Mouse (Mus musculus): ENCODE data around the gene Evi5l. TPM values are rescaled to one million over a fixed set of nuclear protein-coding genes. Genes with fewer than 3 reads are reported as not detected.

The Evi5l gene
- polyA plus RNA-seq, 1 experiment from 2014 or later, result 36.3 TPM

- Histone ChIP-seq H3K27ac (no peak overlapping the region), H3K4me1 (peaks cover 12% of the 10 kb centered on the region), H3K4me2 (peak overlapping the region; percentile 36), H3K4me3 (peak overlapping the region; percentile 6; the same call in 1 of the 2 replicates), H3K9ac (peak overlapping the region; percentile 51; the same call in 1 of the 2 replicates), H3K9me3 (0 out of 2 replicates have a peak, but pooled peaks cover 5% of the 10 kb centered on the region), H3K27me3 (peaks cover 44% of the 10 kb centered on the region), H3K36me3 (peaks cover 70% of the 10 kb centered on the region)
- WGBS, result 17% methylated on average over 44 of the region's 44 CpGs
- no peak for ATAC-seq (ENCODE audit: insufficient number of reproducible peaks, insufficient read depth, low FRiP score, low TSS enrichment, low read depth)
Measured at GRCm38 (mm10) chr8:4206182-4207015, 40.0 kb downstream of the Evi5l start.

- 0 out of 2 replicates have a peak overlapping the region, but pooled peaks have one; percentile 6 for H3K4me3 ChIP-seq
- H3K4me1 ChIP-seq, result peaks cover 12% of the 10 kb centered on the region
- peaks cover 69% of the 10 kb centered on the region for H3K36me3 ChIP-seq
- peaks cover 44% of the 10 kb centered on the region for H3K27me3 ChIP-seq
- H3K4me2 ChIP-seq, result no peak overlapping the region
- 0 out of 2 replicates have a peak, but pooled peaks cover 5% of the 10 kb centered on the region for H3K9me3 ChIP-seq
- 64% methylated on average over 2 of the region's 2 CpGs for WGBS
- H3K9ac ChIP-seq, result peak overlapping the region; percentile 51; the same call in 1 of the 2 replicates
- no peak overlapping the region for H3K27ac ChIP-seq
- no peak for ATAC-seq (ENCODE audit: insufficient number of reproducible peaks, insufficient read depth, low FRiP score, low TSS enrichment, low read depth)
Measured at GRCm38 (mm10) chr8:4207016-4207350, 40.6 kb downstream of the Evi5l start.

GRCm38 (mm10) chr8:4211097-4211496 lies 44.7 kb downstream of the Evi5l start:
- 0 out of 2 replicates have a peak, but pooled peaks cover 5% of the 10 kb centered on the region for H3K9me3 ChIP-seq
- H3K27me3 ChIP-seq, result peaks cover 40% of the 10 kb centered on the region
- H3K36me3 ChIP-seq, result peaks cover 29% of the 10 kb centered on the region
- H3K9ac ChIP-seq, result no peak overlapping the region
- H3K4me1 ChIP-seq, result peaks cover 31% of the 10 kb centered on the region
- ATAC-seq (ENCODE audit: insufficient number of reproducible peaks, insufficient read depth, low FRiP score, low TSS enrichment, low read depth), result no peak
- H3K4me2 ChIP-seq, result no peak overlapping the region
- no peak overlapping the region for H3K27ac ChIP-seq
- no peak overlapping the region for H3K4me3 ChIP-seq
- WGBS, result 83% methylated on average over 6 of the region's 6 CpGs

GRCm38 (mm10) chr8:4212809-4213209 lies 46.4 kb downstream of the Evi5l start:
- peaks cover 17% of the 10 kb centered on the region for H3K36me3 ChIP-seq
- no peak overlapping the region for H3K27ac ChIP-seq
- ATAC-seq (ENCODE audit: insufficient number of reproducible peaks, insufficient read depth, low FRiP score, low TSS enrichment, low read depth), result peak; percentile 17; the same call in 1 of the 2 replicates

GRCm38 (mm10) chr8:4213210-4214005 lies 47.0 kb downstream of the Evi5l start:
- H3K27me3 ChIP-seq, result peaks cover 47% of the 10 kb centered on the region
- peaks cover 34% of the 10 kb centered on the region for H3K4me1 ChIP-seq
- no peak overlapping the region for H3K27ac ChIP-seq
- WGBS, result 3% methylated on average over 18 of the region's 18 CpGs
- H3K36me3 ChIP-seq, result peaks cover 17% of the 10 kb centered on the region
- H3K4me2 ChIP-seq, result peak overlapping the region; percentile 91
- ATAC-seq (ENCODE audit: insufficient number of reproducible peaks, insufficient read depth, low FRiP score, low TSS enrichment, low read depth), result peak; percentile 72
- H3K4me3 ChIP-seq, result peak overlapping the region; percentile 48
- H3K9me3 ChIP-seq, result 0 out of 2 replicates have a peak, but pooled peaks cover 5% of the 10 kb centered on the region
- peak overlapping the region; percentile 70 for H3K9ac ChIP-seq

More at GRCm38 (mm10) chr8:4212809-4213209, 46.4 kb downstream of the Evi5l start:
- peak overlapping the region; percentile 48 for H3K4me3 ChIP-seq
- H3K27me3 ChIP-seq, result peaks cover 41% of the 10 kb centered on the region
- H3K4me1 ChIP-seq, result peaks cover 34% of the 10 kb centered on the region
- WGBS, result 1% methylated on average over 25 of the region's 25 CpGs
- peak overlapping the region; percentile 91 for H3K4me2 ChIP-seq
- 0 out of 2 replicates have a peak, but pooled peaks cover 5% of the 10 kb centered on the region for H3K9me3 ChIP-seq
- peak overlapping the region; percentile 70 for H3K9ac ChIP-seq

- Histone ChIP-seq H3K27me3 (peaks cover 52% of the 10 kb centered on the region), H3K9me3 (0 out of 2 replicates have a peak, but pooled peaks cover 4% of the 10 kb centered on the region), H3K4me3 (peak overlapping the region; percentile 48), H3K36me3 (peaks cover 13% of the 10 kb centered on the region), H3K27ac (no peak overlapping the region), H3K4me1 (peaks cover 34% of the 10 kb centered on the region), H3K4me2 (peak overlapping the region; percentile 91), H3K9ac (peak overlapping the region; percentile 70)
- peak; percentile 52 for ATAC-seq (ENCODE audit: insufficient number of reproducible peaks, insufficient read depth, low FRiP score, low TSS enrichment, low read depth)
- WGBS, result 11% methylated on average over 33 of the region's 33 CpGs
Measured at GRCm38 (mm10) chr8:4214006-4214980, 47.9 kb downstream of the Evi5l start.

GRCm38 (mm10) chr8:4216296-4216695 lies 49.9 kb downstream of the Evi5l start:
- no peak overlapping the region for H3K27ac ChIP-seq

GRCm38 (mm10) chr8:4216791-4217621 lies 50.6 kb downstream of the Evi5l start, which contains the start of gene Prr36:
Gene Prr36 (minus strand): TSS chr8:4217459.
- H3K9ac ChIP-seq, result peak within 1 kb of the TSS; percentile 63
- WGBS, result 2% methylated on average over 44 of the region's 44 CpGs
- no peaks in the 10 kb centered on the region for H3K9me3 ChIP-seq
- peak within 1 kb of the TSS; percentile 48 for H3K4me3 ChIP-seq
- H3K36me3 ChIP-seq, result no peaks in the 10 kb centered on the region
- peaks cover 56% of the 10 kb centered on the region for H3K27me3 ChIP-seq
- peaks cover 34% of the 10 kb centered on the region for H3K4me1 ChIP-seq
- H3K4me2 ChIP-seq, result peak within 1 kb of the TSS; percentile 85
- no peak within 1 kb of the TSS for H3K27ac ChIP-seq
- no peak for ATAC-seq (ENCODE audit: insufficient number of reproducible peaks, insufficient read depth, low FRiP score, low TSS enrichment, low read depth)

More at GRCm38 (mm10) chr8:4216296-4216695, 49.9 kb downstream of the Evi5l start:
- Histone ChIP-seq H3K27me3 (peaks cover 56% of the 10 kb centered on the region), H3K4me1 (peaks cover 34% of the 10 kb centered on the region), H3K36me3 (no peaks in the 10 kb centered on the region), H3K9ac (peak overlapping the region; percentile 63), H3K9me3 (no peaks in the 10 kb centered on the region), H3K4me3 (peak overlapping the region; percentile 48), H3K4me2 (peak overlapping the region; percentile 85)
- no peak for ATAC-seq (ENCODE audit: insufficient number of reproducible peaks, insufficient read depth, low FRiP score, low TSS enrichment, low read depth)
- 8% methylated on average over 18 of the region's 18 CpGs for WGBS

- H3K4me1 ChIP-seq, result peaks cover 15% of the 10 kb centered on the region
- H3K27ac ChIP-seq, result no peak overlapping the region
- no peak for ATAC-seq (ENCODE audit: insufficient number of reproducible peaks, insufficient read depth, low FRiP score, low TSS enrichment, low read depth)
- no peaks in the 10 kb centered on the region for H3K9me3 ChIP-seq
- H3K4me3 ChIP-seq, result no peak overlapping the region
- no peak overlapping the region for H3K4me2 ChIP-seq
- no peaks in the 10 kb centered on the region for H3K36me3 ChIP-seq
- peaks cover 56% of the 10 kb centered on the region for H3K27me3 ChIP-seq
- WGBS, result 85% methylated on average over 3 of the region's 3 CpGs
- no peak overlapping the region for H3K9ac ChIP-seq
Measured at GRCm38 (mm10) chr8:4219617-4220016, 53.2 kb downstream of the Evi5l start.

- Histone ChIP-seq H3K27ac (no peak overlapping the region), H3K4me3 (no peak overlapping the region), H3K36me3 (no peaks in the 10 kb centered on the region), H3K9ac (no peak overlapping the region), H3K4me2 (no peak overlapping the region), H3K27me3 (peaks cover 47% of the 10 kb centered on the region), H3K9me3 (no peaks in the 10 kb centered on the region), H3K4me1 (peaks cover 12% of the 10 kb centered on the region)
- no peak for ATAC-seq (ENCODE audit: insufficient number of reproducible peaks, insufficient read depth, low FRiP score, low TSS enrichment, low read depth)
Measured at GRCm38 (mm10) chr8:4222059-4222458, 55.7 kb downstream of the Evi5l start.

Data from embryonic facial prominence, embryonic 13.5 days (tissue).